Comparison of ENCODE assay signal across 8 mouse cellular contexts in the genomic region with DNA sequence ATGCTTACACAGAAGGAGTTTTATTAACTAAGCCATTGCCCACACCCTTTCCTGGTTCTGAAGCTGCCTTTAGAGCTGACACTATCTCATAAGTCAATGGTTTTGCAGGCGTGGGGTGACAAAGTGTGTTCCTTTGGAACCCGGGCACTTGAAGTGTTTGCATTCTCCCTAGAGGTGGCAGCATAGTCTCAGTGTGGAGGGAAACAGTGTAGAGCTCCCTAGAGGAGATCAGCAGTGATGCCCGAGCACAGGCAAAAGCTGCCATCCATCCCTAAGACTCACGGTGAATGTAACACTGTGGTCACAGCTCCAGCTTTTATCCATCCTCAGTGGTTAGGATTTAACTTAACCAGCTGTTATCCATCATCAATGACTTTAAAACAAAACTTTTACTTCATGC. TPM values are rescaled to one million over a fixed set of nuclear protein-coding genes. Genes with fewer than 3 reads are reported as not detected.
A peak's percentile ranks its signal among the peaks of the same experiment; 100 is the strongest.
DNase-seq lines count a peak whose midpoint lies in the region; ATAC-seq lines count a peak whose summit lies in the region.
"Had no signal": no experiment of that assay in that cellular context is flagged by ENCODE, and none has a peak within 500 bp of the region (broad histone marks: within the 10 kb centered on the region; RNA-seq: fewer than 3 reads in every experiment).

No protein-coding gene starts in this region.

- H3K4me3 ChIP-seq in neural tube, embryonic 14.5 days (ENCODE audit: low read depth, low read length), result no peak overlapping the region
- H3K4me3 ChIP-seq: neural tube, embryonic 13.5 days had no signal

- H3K36me3 ChIP-seq in neural tube, embryonic 14.5 days (ENCODE audit: control insufficient read depth, insufficient read depth, low read length), result no peaks in the 10 kb centered on the region
- H3K36me3 ChIP-seq: neural tube, embryonic 13.5 days had no signal

- H3K4me1 ChIP-seq in neural tube, embryonic 14.5 days (ENCODE audit: control insufficient read depth, insufficient read depth, low read length), result no peaks in the 10 kb centered on the region
- H3K4me1 ChIP-seq: neural tube, embryonic 13.5 days had no signal

- no peaks in the 10 kb centered on the region for H3K9me3 ChIP-seq in neural tube, embryonic 14.5 days (ENCODE audit: control insufficient read depth, low read length)
- H3K9me3 ChIP-seq: neural tube, embryonic 13.5 days had no signal

- DNase-seq in neural tube, embryonic 10.5 days (ENCODE audit: extremely low spot score, low spot score), result no peak
- peak; percentile 20 for DNase-seq in fibroblast of lung, adult 2 months (ENCODE audit: low read depth)
- peak; percentile 59 for DNase-seq in layer of hippocampus, adult 11-12 months (ENCODE audit: low spot score)
- DNase-seq in lung, postnatal 25 days (ENCODE audit: low spot score), result peak; percentile 24
- DNase-seq in thymus, postnatal 0 days (ENCODE audit: low spot score), result peak; percentile 21

- 45% methylated on average over 4 of the region's 4 CpGs for WGBS in neural tube, embryonic 14.5 days

- H3K9ac ChIP-seq in neural tube, embryonic 14.5 days (replicated peaks; ENCODE audit: low read depth, low read length), result no peak overlapping the region
- H3K9ac ChIP-seq: neural tube, embryonic 13.5 days had no signal

- H3K27ac ChIP-seq in neural tube, embryonic 14.5 days (ENCODE audit: low read depth, low read length), result no peak overlapping the region
- H3K27ac ChIP-seq: neural tube, embryonic 13.5 days had no signal

- H3K27me3 ChIP-seq in neural tube, embryonic 14.5 days (ENCODE audit: control insufficient read depth, insufficient read depth, low read length), result no peaks in the 10 kb centered on the region
- H3K27me3 ChIP-seq: neural tube, embryonic 13.5 days had no signal

- peak; percentile 79; the same call in 1 of the 2 replicates for ATAC-seq in neural tube, embryonic 14.5 days (ENCODE audit: low read depth)
- ATAC-seq in activated CD4-positive, CD25-positive, alpha-beta regulatory T cell, adult 4 months, result peak; percentile 43

- no peak overlapping the region for H3K4me2 ChIP-seq in neural tube, embryonic 14.5 days (ENCODE audit: low read depth, low read length)
- H3K4me2 ChIP-seq: neural tube, embryonic 13.5 days had no signal

RNA-seq across cellular contexts. Expression of a gene that starts 13.4 kb away (rescaled TPM):
- polyA plus RNA-seq in neural tube, embryonic 14.5 days (2014; fragmentation: Nextera tagmentation; extraction: Ambion mirVana), result not detected in 2 replicates
- polyA plus RNA-seq in activated CD4-positive, CD25-positive, alpha-beta regulatory T cell, adult 4 months (2017; shearing (Covaris generic)), result under 1 TPM; 0.45 to 0.73 TPM
- 0.22 and 0.26 TPM in 2 replicates for polyA plus RNA-seq in thymus, postnatal 0 days (2015; fragmentation: Nextera tagmentation; extraction: Ambion mirVana)
- polyA plus RNA-seq: neural tube, embryonic 13.5 days had no signal
